10 mouse cellular contexts compared by ENCODE assay signal in genomic region chr10:87596361-87597074, GRCm38 (mm10).
A peak's percentile ranks its signal among the peaks of the same experiment; 100 is the strongest.
DNase-seq lines count a peak whose midpoint lies in the region; ATAC-seq lines count a peak whose summit lies in the region.
"Had no signal": no experiment of that assay in that cellular context is flagged by ENCODE, and none has a peak within 500 bp of the region (broad histone marks: within the 10 kb centered on the region; RNA-seq: fewer than 3 reads in every experiment).

No protein-coding gene starts in this region.

- no peak for ATAC-seq in forebrain, embryonic 16.5 days
- ATAC-seq in megakaryocyte-erythroid progenitor cell, adult 5-6 weeks (replicated peaks; ENCODE audit: low FRiP score, low TSS enrichment, poor library complexity, severe bottlenecking), result 0 out of 2 replicates have a peak, but pooled peaks have one; percentile 30

- 0 out of 2 replicates have a peak, but pooled peaks cover 10% of the 10 kb centered on the region for H3K4me1 ChIP-seq in forebrain, embryonic 10.5 days
- H3K4me1 ChIP-seq in forebrain, embryonic 16.5 days (replicated peaks; ENCODE audit: control insufficient read depth, insufficient read depth, low read length), result peaks cover 3% of the 10 kb centered on the region; the same call in 1 of the 2 replicates
- H3K4me1 ChIP-seq: limb, embryonic 12.5 days had no signal

- no peak overlapping the region for H3K4me2 ChIP-seq in forebrain, embryonic 16.5 days (ENCODE audit: low read length)
- H3K4me2 ChIP-seq: limb, embryonic 12.5 days had no signal

- 47% methylated on average over 5 of the region's 5 CpGs for WGBS in forebrain, embryonic 10.5 days
- WGBS in forebrain, embryonic 16.5 days, result 40% methylated on average over 5 of the region's 5 CpGs

- no peak overlapping the region for H3K27ac ChIP-seq in forebrain, embryonic 10.5 days
- no peak overlapping the region for H3K27ac ChIP-seq in forebrain, embryonic 16.5 days (ENCODE audit: low read length)
- H3K27ac ChIP-seq: limb, embryonic 12.5 days had no signal

- intact Hi-C loops in gastrocnemius, postnatal 14 days (cut with DNase I; ENCODE audit: low total_unique reads), result no loop called here

- H3K36me3 ChIP-seq in forebrain, embryonic 10.5 days (replicated peaks), result no peaks in the 10 kb centered on the region
- no peaks in the 10 kb centered on the region for H3K36me3 ChIP-seq in forebrain, embryonic 16.5 days (ENCODE audit: control insufficient read depth, insufficient read depth)
- H3K36me3 ChIP-seq: G1E; limb, embryonic 12.5 days had no signal

- H3K4me3 ChIP-seq in forebrain, embryonic 10.5 days, result no peak overlapping the region
- H3K4me3 ChIP-seq in forebrain, embryonic 16.5 days (replicated peaks; ENCODE audit: low read length), result no peak overlapping the region
- H3K4me3 ChIP-seq: limb, embryonic 12.5 days had no signal

- H3K9me3 ChIP-seq in forebrain, embryonic 10.5 days, result no peaks in the 10 kb centered on the region
- H3K9me3 ChIP-seq in forebrain, embryonic 16.5 days (ENCODE audit: control insufficient read depth, low read length), result no peaks in the 10 kb centered on the region
- H3K9me3 ChIP-seq: limb, embryonic 12.5 days had no signal

- peak; percentile 30 for DNase-seq in forebrain, embryonic 10.5 days (ENCODE audit: extremely low spot score, low spot score)
- DNase-seq in CD4-positive, CD25-positive, alpha-beta regulatory T cell, adult 2 months (ENCODE audit: low read depth, low spot score), result peak; percentile 52
- DNase-seq in cerebellum, adult 9-10 months, result peak; percentile 16
- DNase-seq in gastrocnemius, postnatal 14 days, result peak; percentile 27
- peak; percentile 24 for DNase-seq in layer of hippocampus, adult 9-11 months
- peak; percentile 39 for DNase-seq in right cerebral cortex, postnatal 4 days

- no peaks in the 10 kb centered on the region for H3K27me3 ChIP-seq in forebrain, embryonic 10.5 days (ENCODE audit: poor library complexity, severe bottlenecking)
- no peaks in the 10 kb centered on the region for H3K27me3 ChIP-seq in forebrain, embryonic 16.5 days (replicated peaks; ENCODE audit: control insufficient read depth, insufficient read depth, low read length)
- H3K27me3 ChIP-seq: limb, embryonic 12.5 days had no signal

- H3K9ac ChIP-seq in forebrain, embryonic 16.5 days (replicated peaks; ENCODE audit: low read depth, low read length), result no peak overlapping the region
- H3K9ac ChIP-seq: limb, embryonic 12.5 days had no signal
